Mouse (Mus musculus) embryonic fibroblast, embryonic 13.5 days (primary cell): ENCODE results near the gene Spa17.

Experiments
- CTCF ChIP-seq: IDR thresholded peaks from 2 replicates; pipeline ENCODE4 v1.5.1; 2011; ENCODE audit warnings: mild to moderate bottlenecking, control low read depth, low read length, moderate library complexity, borderline replicate concordance; ENCODE audit not compliant: insufficient read depth
- POLR2A ChIP-seq: IDR thresholded peaks from 2 replicates; pipeline ENCODE4 v1.6.1; 2011; ENCODE audit warnings: low read depth, mild to moderate bottlenecking, control low read depth, low read length, moderate library complexity

GRCm38 (mm10) chr9:37623981-37624380 is 10.5 kb upstream of the Spa17 start:
- TF ChIP-seq POLR2A (no peak), CTCF (no peak)
